Mouse (Mus musculus): ENCODE measurements at regions not wholly inside any gene's neighbourhood (a gene's known extent, or its start where the extent isn't known, plus 50 kb on each side); places are given as distances from the start of the nearest gene placed in this dataset.
"Not testable (repeated sequence)": the region's sequence is repeated elsewhere in the genome, so short reads cannot be mapped to it uniquely, and the experiment has no call there.

GRCm38 (mm10) chr16:79336016-79336415 lies 245.1 kb upstream of the Tmprss15 start:
- no peak for DNase-seq
- intact Hi-C loops (cut with DNase I): no loop called here

GRCm38 (mm10) chr16:79313301-79313700 lies 222.4 kb upstream of the Tmprss15 start:
- intact Hi-C loops (cut with DNase I): no loop called here
- DNase-seq: no peak

- intact Hi-C loops (cut with DNase I): no loop called here
- no peak for DNase-seq
Observed at GRCm38 (mm10) chr16:79312702-79313101, 221.8 kb upstream of the Tmprss15 start.

GRCm38 (mm10) chr16:79308541-79308940 lies 217.6 kb upstream of the Tmprss15 start:
- DNase-seq: no peak
- intact Hi-C loops (cut with DNase I): no loop called here

- DNase-seq; intact Hi-C loops (cut with DNase I): not testable (repeated sequence)
Observed at GRCm38 (mm10) chr16:79296621-79297020, 205.7 kb upstream of the Tmprss15 start.

DNA sequence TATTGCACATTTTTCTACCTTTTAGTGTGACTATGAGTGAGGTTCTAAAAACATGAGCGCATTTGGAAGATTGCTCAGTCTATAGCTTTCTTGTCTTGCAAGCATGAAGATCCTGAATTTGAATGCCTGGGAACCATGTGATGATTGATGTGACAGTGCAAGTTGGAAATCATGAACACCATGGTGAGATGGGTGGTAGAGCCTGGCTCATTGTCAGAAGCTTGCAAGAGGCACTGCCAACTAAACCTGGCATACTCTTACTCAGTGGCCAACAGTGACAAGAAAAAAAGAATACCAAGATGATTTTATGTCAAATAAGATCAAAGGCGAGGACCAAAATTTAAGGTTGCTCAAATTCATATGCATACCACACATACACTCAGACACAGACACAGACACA lies 188.1 kb upstream of the Tmprss15 start:
- intact Hi-C loops (cut with DNase I): no loop called here

DNA sequence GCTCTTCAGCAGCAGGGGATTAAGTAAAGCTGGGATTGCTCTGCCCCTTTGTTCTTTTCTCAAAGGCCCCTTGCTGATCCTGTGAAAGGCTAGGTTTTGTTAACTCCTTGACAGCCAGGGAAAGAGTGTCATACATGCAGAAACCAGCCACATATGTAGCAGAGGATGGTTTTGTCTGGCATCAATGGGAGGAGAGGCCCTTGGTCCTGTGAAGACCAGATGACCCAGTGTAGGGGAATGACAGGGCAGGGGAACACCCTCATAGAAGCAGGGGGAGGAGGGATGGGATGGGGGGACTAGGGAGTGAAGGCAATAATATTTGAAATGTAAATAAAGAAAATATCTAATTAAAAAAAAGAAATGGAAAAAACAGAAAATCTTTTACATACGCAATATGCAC lies 165.6 kb upstream of the Tmprss15 start:
- no peak for DNase-seq
- intact Hi-C loops (cut with DNase I): no loop called here

More for the DNA sequence above, 188.1 kb upstream of the Tmprss15 start:
- no peak for DNase-seq

- no peak for DNase-seq
- intact Hi-C loops (cut with DNase I): no loop called here
Observed at GRCm38 (mm10) chr16:79256084-79256483, 165.2 kb upstream of the Tmprss15 start.

GRCm38 (mm10) chr16:79240857-79241491 lies 150.1 kb upstream of the Tmprss15 start:
- no peak for DNase-seq
- intact Hi-C loops (cut with DNase I): no loop called here

GRCm38 (mm10) chr16:79240191-79240590 lies 149.3 kb upstream of the Tmprss15 start:
- intact Hi-C loops (cut with DNase I): no loop called here
- DNase-seq: no peak

- intact Hi-C loops (cut with DNase I): no loop called here
Observed at GRCm38 (mm10) chr16:79191196-79191595, 100.3 kb upstream of the Tmprss15 start.

GRCm38 (mm10) chr16:79186471-79186870 lies 95.6 kb upstream of the Tmprss15 start:
- intact Hi-C loops (cut with DNase I): no loop called here
- peak in 1 of 2 experiments; percentile 10 for DNase-seq

More at GRCm38 (mm10) chr16:79191196-79191595, 100.3 kb upstream of the Tmprss15 start:
- peak in 1 of 2 experiments; percentile 3 for DNase-seq

- peak in 1 of 2 experiments; percentile 7 for DNase-seq
- intact Hi-C loops (cut with DNase I): no loop called here
Observed at GRCm38 (mm10) chr16:79182474-79182873, 91.6 kb upstream of the Tmprss15 start.

DNA sequence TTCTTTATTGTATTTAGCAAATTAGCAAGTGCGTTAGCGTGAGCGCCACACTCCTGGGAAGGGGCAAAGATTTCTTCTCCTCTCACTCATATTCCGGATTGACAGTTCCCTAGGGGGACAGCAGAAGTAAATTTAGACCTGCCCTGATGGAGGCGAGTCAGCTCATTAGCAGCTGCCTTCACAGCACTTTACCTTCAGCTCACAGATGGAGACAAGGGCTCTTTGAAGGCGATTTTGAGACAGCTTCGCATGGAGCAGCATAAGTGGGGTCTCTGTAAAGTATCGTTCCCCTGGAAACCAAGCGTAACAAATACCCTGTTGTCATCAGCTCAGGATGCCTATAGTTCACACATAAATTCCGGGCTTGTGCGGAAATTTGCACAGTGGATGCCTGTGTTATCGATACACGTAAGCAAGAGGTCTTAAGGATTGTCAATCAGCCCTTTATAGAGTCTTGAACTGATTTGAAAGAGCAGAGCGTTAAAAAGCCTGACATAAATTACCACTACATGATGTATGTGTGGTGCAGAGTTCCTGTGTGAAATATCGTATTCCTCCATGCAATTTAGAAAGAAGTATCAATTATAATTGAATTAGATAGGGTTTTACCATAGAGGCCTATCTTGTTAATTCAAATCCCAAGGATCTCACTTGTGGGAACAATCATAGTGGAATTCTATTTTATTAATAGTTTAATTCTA lies 86.6 kb upstream of the Tmprss15 start:
- intact Hi-C loops (cut with DNase I): no loop called here
- no peak for DNase-seq

DNA sequence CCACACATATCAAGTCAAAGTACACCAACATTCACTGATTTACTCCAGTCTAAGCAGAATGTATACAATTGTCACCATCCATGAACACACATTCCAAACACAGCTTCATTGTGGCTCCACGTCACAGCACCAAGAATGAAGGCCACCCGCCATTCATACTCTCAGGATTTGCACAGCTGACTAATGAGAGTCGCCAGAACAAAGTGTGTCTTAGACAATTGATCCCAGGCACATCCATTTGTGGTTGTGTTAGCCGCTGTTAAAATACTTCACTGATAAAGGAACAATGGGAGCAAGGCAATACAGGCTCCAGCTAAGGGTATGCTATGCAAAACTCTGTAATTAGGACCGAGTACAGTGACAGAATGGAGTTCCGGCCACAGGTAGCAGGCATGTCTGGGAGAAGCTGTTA lies 85.9 kb upstream of the Tmprss15 start:
- no peak for DNase-seq
- intact Hi-C loops (cut with DNase I): no loop called here

DNA sequence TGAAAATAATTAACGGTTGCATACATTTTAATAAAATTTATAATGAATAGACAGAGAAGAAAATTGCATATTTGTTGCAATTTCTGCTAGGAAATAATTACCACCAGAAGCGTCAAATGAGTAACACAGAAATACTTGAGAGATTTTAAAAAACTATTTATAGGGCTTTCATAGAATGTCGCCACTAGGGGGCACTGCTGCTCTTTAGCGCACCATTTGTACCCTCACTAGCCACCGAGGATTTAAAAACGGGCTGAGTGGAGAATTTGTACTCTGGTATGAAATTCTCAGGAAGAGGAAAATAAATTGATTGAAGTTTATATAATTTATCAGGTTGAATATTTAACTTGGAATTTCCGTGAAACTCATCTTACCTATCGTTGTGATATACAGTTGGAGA lies 77.3 kb upstream of the Tmprss15 start:
- intact Hi-C loops (cut with DNase I): loop anchor here (5.0 kb wide), 1 partner anchor 364 kb away; no protein-coding TSS in a partner anchor
- peak; percentile 53 to 75 for DNase-seq

- no peak for DNase-seq
- intact Hi-C loops (cut with DNase I): no loop called here
Observed at GRCm38 (mm10) chr16:79142813-79143212, 51.9 kb upstream of the Tmprss15 start.
